Mouse (Mus musculus) heart, postnatal 25 days (tissue): ENCODE measurements around the gene Ccdc51. TPM values are rescaled to one million over a fixed set of nuclear protein-coding genes. Genes with fewer than 3 reads are reported as not detected.
"Not testable (repeated sequence)": the region's sequence is repeated elsewhere in the genome, so short reads cannot be mapped to it uniquely, and the experiment has no call there.

Experiments
- DNase-seq: peaks from one replicate; pipeline ENCODE4 v3.0.0; 2022; ENCODE audit warnings: low spot score
- intact Hi-C: fragments of 180-260 bp; cut with DNase I; formaldehyde crosslinking; loops from one replicate; pipeline ENCODE4 v1.15.1; 2025
- total RNA-seq, 2 experiments: library from RNA; stranded (reverse); gene quantifications; 2 replicates each; pipeline ENCODE4 v1.2.3; 2021

Ccdc51 gene
- total RNA-seq, 2 experiments from 2014 or later, result 11.5 to 12.2 TPM

DNA sequence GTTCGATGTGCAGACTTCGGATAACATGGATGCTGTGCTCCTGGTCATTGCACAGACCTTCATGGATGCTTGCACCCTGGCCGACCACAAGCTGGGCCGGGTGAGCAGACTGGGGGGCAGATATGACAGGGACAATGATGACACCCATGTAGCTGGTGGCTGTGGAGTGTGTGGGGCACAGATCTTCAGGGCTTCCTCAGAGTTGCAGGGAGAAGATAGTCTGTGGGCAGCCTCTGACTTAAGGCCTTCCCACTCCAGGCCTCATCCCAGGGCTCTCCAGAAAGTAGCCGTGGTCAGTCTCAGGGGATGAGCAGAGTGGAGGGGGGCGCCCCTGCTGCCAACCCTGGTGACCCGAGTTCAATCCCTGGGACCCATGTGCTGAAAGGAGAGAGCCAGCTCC, 32.6 kb downstream of the Ccdc51 start:
- DNase-seq, result no peak
- intact Hi-C loops, result no loop called here

DNA sequence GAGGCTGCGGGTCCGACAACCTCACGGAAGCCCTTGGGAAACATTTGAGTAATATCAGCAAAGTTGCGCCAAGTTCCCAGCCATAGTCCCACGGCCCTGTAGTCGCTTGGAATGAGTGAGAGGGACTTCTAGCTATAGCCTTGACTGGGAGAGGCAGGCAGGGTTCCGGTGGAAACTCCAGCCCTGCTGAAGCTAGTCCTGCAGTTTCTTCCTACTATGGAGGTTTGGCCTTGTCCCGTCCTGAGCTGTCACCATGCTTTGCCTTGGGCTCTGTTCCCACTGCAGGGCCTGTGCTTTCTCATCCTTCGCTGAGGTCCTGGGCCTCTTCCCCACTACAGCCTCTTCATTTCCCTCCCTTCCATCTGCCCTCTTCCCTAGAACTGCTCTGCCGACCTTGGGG, 33.9 kb downstream of the Ccdc51 start:
- intact Hi-C loops, result no loop called here
- DNase-seq, result no peak

GRCm38 (mm10) chr9:109118106-109118505, 35.8 kb downstream of the Ccdc51 start:
- DNase-seq, result no peak
- intact Hi-C loops, result no loop called here

DNA sequence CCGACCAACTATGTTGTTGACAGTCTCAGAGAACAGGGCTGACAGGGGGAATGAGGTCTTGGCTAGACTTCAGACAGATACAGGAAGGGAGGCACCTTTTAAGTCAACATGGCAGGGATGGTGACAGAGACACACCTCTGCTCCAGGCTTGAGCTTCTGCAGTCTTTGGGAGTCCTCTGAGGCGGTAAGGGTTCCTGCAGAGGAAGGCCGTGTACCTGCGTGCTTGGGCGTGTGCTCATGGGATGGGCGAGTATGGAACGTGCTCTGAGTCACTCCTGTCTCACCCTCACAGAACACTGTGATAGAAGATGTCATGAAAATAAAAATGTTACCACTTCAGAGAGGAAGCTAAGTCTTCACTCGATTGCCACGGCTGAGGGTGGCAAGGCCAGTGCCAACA, 37.3 kb downstream of the Ccdc51 start:
- DNase-seq, result no peak

DNA sequence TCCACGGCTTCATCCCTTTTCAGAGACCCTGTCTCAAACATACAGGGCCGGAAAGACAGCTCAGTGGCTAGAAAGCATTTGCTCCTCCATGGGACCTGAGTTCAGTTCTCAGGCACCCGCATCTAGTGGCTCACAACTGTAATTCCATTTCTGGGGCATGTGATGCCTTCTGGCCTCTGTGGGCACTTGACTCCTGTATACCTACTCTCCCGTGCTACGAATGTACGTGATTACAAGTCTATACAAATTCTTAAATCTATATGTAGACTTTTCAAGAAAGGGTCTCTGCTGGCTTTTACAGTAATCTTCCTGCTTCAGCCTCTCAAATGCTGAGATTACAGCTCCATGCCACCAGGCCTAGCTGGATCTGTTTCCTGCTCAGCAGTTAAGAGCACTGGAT, 38.7 kb downstream of the Ccdc51 start:
- intact Hi-C loops, result loop anchor here (1.0 to 10.0 kb wide), 3 partner anchors 33 to 744 kb away; partner anchors contain the start of gene Nme6
- DNase-seq, result no peak

More for the DNA sequence above, 37.3 kb downstream of the Ccdc51 start:
- intact Hi-C loops, result no loop called here

- DNase-seq, result no peak
- intact Hi-C loops, result loop anchor here (1.0 to 10.0 kb wide), 3 partner anchors 122 to 742 kb away; partner anchors contain the start of gene Nme6
Measured at GRCm38 (mm10) chr9:109122553-109123085, 40.3 kb downstream of the Ccdc51 start.

DNA sequence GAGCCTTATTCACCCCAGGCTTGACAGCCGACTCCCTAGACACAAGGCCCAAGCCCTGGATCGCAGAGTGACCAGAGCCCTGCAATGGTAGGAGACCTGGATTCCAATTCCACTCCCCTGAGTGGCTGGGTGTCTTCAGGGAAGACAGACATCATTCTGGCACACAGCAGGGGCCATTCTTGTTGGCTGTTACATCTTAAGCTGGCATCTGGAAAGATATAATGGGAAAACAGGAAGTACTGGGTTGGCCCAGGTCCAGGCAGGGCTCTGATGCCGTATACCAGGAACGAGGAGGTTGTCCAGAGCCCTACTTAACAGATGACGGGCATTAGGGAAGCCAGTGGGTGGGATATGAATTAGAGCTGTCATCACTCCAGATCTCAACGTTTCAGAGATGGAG, 41.0 kb downstream of the Ccdc51 start:
- DNase-seq, result no peak
- intact Hi-C loops, result loop anchor here (10.0 kb wide), 2 partner anchors 712 to 742 kb away; partner anchors contain the start of gene Nme6

DNA sequence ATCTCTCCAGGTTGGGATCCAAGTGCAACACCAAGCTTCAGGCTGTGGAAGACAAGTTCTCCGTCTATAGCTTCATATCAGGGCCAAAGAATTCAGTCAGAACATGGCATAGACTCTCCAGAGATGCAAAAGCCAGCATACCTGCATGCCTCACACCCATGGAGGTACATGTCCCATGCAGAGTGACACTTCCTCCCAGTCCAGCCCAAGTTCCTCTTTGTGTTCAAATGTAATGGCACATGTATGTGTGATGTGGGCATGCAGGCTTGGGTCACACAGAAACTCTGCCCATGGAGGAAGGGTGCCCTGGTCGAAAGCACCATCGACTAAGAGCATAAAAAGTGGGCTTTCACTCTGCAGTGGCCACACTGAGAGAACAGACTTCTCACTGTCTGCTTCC, 41.9 kb downstream of the Ccdc51 start:
- no peak for DNase-seq
- intact Hi-C loops, result loop anchor here (10.0 kb wide), 2 partner anchors 711 to 741 kb away; partner anchors contain the start of gene Nme6

- no peak for DNase-seq
- intact Hi-C loops, result loop anchor here (10.0 kb wide), 2 partner anchors 710 to 740 kb away; partner anchors contain the start of gene Nme6
Measured at GRCm38 (mm10) chr9:109125043-109125442, 42.8 kb downstream of the Ccdc51 start.

DNA sequence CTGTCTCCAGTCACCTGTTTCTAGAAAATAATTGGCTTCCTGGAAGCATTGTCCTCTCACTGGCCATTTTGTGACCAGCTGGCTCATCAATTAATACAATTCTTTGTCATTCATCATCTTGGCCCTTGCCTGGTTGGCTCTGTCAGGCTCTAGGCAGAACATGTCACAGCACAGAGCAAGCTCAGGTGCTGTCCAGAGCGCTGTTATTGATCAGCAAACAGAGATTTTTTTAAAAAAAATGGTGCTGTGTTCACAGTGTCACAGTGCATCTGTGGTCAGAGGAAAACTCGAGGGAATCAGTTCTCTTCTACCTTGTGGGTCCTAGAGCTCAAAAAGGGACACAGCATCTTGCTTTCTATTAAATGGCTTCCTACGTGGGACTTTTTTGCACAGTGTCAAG, 43.2 kb downstream of the Ccdc51 start:
- no peak for DNase-seq
- intact Hi-C loops, result loop anchor here (10.0 kb wide), 2 partner anchors 709 to 739 kb away; partner anchors contain the start of gene Nme6

GRCm38 (mm10) chr9:109127076-109127475, 44.8 kb downstream of the Ccdc51 start:
- intact Hi-C loops, result loop anchor here (10.0 kb wide), 2 partner anchors 708 to 738 kb away; partner anchors contain the start of gene Nme6
- DNase-seq, result no peak

DNA sequence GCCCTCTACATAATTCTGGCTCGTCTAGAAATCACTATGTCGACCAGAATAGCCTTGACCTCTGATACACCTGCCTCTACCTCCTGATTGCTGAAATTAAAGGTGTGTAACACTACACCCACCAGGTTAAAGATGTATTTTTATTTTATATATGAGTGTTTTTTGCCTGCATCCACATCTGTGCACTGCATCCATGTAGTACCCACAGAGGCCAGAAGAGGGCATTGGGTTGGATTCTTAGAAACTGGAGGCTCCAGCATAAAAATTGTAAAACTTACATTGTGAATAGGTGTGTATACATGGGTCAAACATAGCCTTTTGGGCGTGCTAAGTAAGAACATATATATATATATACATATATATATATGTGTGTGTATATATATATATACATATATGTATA, 45.9 kb downstream of the Ccdc51 start:
- intact Hi-C loops, result loop anchor here (10.0 kb wide), 2 partner anchors 707 to 737 kb away; partner anchors contain the start of gene Nme6
- DNase-seq, result no peak

GRCm38 (mm10) chr9:109130076-109130475, 47.8 kb downstream of the Ccdc51 start:
- intact Hi-C loops, result no loop called here
- DNase-seq, result no peak

GRCm38 (mm10) chr9:109140414-109140813, 58.1 kb downstream of the Ccdc51 start:
- intact Hi-C loops, DNase-seq: not testable (repeated sequence)

Other genes starting within 250 kb of the Ccdc51 start
- 10 to 100 TPM; 27.4 to 28.7 TPM for gene Slc26a6, start 229.2 kb upstream of the Ccdc51 start, total RNA-seq
- not detected for gene Tmem89, start 167.9 kb upstream of the Ccdc51 start, total RNA-seq
- 1,000 to 10,000 TPM; 2,451 to 2,563 TPM for gene Uqcrc1, start 145.9 kb upstream of the Ccdc51 start, total RNA-seq
- gene Col7a1, start 128.9 kb upstream of the Ccdc51 start, total RNA-seq, result under 1 TPM; 0.23 to 0.61 TPM
- not detected for gene Ucn2, start 96.5 kb upstream of the Ccdc51 start, total RNA-seq
- gene Pfkfb4, start 90.7 kb upstream of the Ccdc51 start, total RNA-seq, result 1 to 10 TPM; 2.3 to 2.7 TPM
- gene Shisa5, start 43.9 kb upstream of the Ccdc51 start, total RNA-seq, result 10 to 100 TPM; 43.0 to 43.2 TPM
- gene Trex1, start 22.8 kb upstream of the Ccdc51 start, total RNA-seq, result 10 to 100 TPM; 11.9 to 12.9 TPM
- gene Atrip, start 8.4 kb upstream of the Ccdc51 start, total RNA-seq, result 1 to 10 TPM; 6.7 to 7.1 TPM
- 100 to 1,000 TPM; 243 to 255 TPM for gene Tma7, start 94 bp downstream of the Ccdc51 start, total RNA-seq
- 10 to 100 TPM; 21.1 to 22.9 TPM for gene Plxnb1, start 12.9 kb downstream of the Ccdc51 start, total RNA-seq
- not detected for gene Fbxw21, start 79.5 kb downstream of the Ccdc51 start, total RNA-seq
- not detected for gene Fbxw13, start 113.5 kb downstream of the Ccdc51 start, total RNA-seq
- not detected for gene Fbxw20, start 152.3 kb downstream of the Ccdc51 start, total RNA-seq
- not detected for gene Fbxw14, start 205.2 kb downstream of the Ccdc51 start, total RNA-seq